Mouse (Mus musculus) ES-Bruce4 (cell line): ENCODE results near the gene Mars.

Experiments used
- CTCF ChIP-seq: IDR thresholded peaks from one replicate; pipeline ENCODE4 v1.8.1; 2011; ENCODE audit warnings: low read depth, low read length
- POLR2A ChIP-seq: IDR thresholded peaks from one replicate; pipeline ENCODE4 v1.8.1; 2011; ENCODE audit warnings: low read length; ENCODE audit not compliant: insufficient read depth

GRCm38 (mm10) chr10:127350594-127351284 lies 39.2 kb upstream of the Mars start:
- TF ChIP-seq POLR2A (no peak), CTCF (peak; percentile 98)
